Mouse (Mus musculus): ENCODE measurements at regions not wholly inside any gene's neighbourhood (a gene's known extent, or its start where the extent isn't known, plus 50 kb on each side); places are given as distances from the start of the nearest gene placed in this dataset.

GRCm38 (mm10) chr1:90277486-90278255, 73.9 kb downstream of the Ackr3 start:
- H3K4me3 ChIP-seq (replicated peaks; ENCODE audit: extremely low read depth, low read depth, low read length): no peak overlapping the region
- DNase-seq: no peak
- 52% methylated on average over 18 of the region's 18 CpGs for WGBS
- peaks cover 15% of the 10 kb centered on the region for H3K4me1 ChIP-seq (ENCODE audit: control insufficient read depth, insufficient read depth, low read length)
- no peak for TF ChIP-seq CTCF (IDR thresholded peaks at IDR 0.05; ENCODE audit: insufficient read depth, low read length)
- TF ChIP-seq POLR2A (IDR thresholded peaks at IDR 0.05; ENCODE audit: borderline replicate concordance, extremely low read depth, low read depth, low read length): no peak

- peaks cover 21% of the 10 kb centered on the region for H3K4me1 ChIP-seq (ENCODE audit: control insufficient read depth, insufficient read depth, low read length)
- no peak overlapping the region for H3K4me3 ChIP-seq (replicated peaks; ENCODE audit: extremely low read depth, low read depth, low read length)
- 29% methylated on average over 20 of the region's 20 CpGs for WGBS
- TF ChIP-seq POLR2A (IDR thresholded peaks at IDR 0.05; ENCODE audit: borderline replicate concordance, extremely low read depth, low read depth, low read length) (no peak), CTCF (IDR thresholded peaks at IDR 0.05; ENCODE audit: insufficient read depth, low read length) (no peak)
- no peak for DNase-seq
These were observed 75.5 kb downstream of the Ackr3 start for GRCm38 (mm10) chr1:90279066-90279839.

GRCm38 (mm10) chr1:90280227-90280626, 76.4 kb downstream of the Ackr3 start:
- DNase-seq: no peak
- 84% methylated on average over 8 of the region's 8 CpGs for whole genome bisulfite sequencing
- TF ChIP-seq POLR2A (IDR thresholded peaks at IDR 0.05; ENCODE audit: borderline replicate concordance, extremely low read depth, low read depth, low read length) (no peak), CTCF (IDR thresholded peaks at IDR 0.05; ENCODE audit: insufficient read depth, low read length) (no peak)
- Histone ChIP-seq H3K4me1 (ENCODE audit: control insufficient read depth, insufficient read depth, low read length) (peaks cover 21% of the 10 kb centered on the region), H3K4me3 (replicated peaks; ENCODE audit: extremely low read depth, low read depth, low read length) (no peak overlapping the region)

GRCm38 (mm10) chr1:90281255-90281654, 77.5 kb downstream of the Ackr3 start:
- TF ChIP-seq POLR2A (IDR thresholded peaks at IDR 0.05; ENCODE audit: borderline replicate concordance, extremely low read depth, low read depth, low read length): no peak
- TF ChIP-seq CTCF (IDR thresholded peaks at IDR 0.05; ENCODE audit: insufficient read depth, low read length): no peak
- H3K4me3 ChIP-seq (replicated peaks; ENCODE audit: extremely low read depth, low read depth, low read length): no peak overlapping the region
- DNase-seq: no peak
- peaks cover 21% of the 10 kb centered on the region for H3K4me1 ChIP-seq (ENCODE audit: control insufficient read depth, insufficient read depth, low read length)
- 84% methylated on average over 1 of the region's 1 CpGs for WGBS

GRCm38 (mm10) chr1:90281956-90282355, 78.2 kb downstream of the Ackr3 start:
- TF ChIP-seq POLR2A (IDR thresholded peaks at IDR 0.05; ENCODE audit: borderline replicate concordance, extremely low read depth, low read depth, low read length) (no peak), CTCF (IDR thresholded peaks at IDR 0.05; ENCODE audit: insufficient read depth, low read length) (no peak)
- WGBS: 77% methylated on average over 6 of the region's 6 CpGs
- DNase-seq: no peak
- Histone ChIP-seq H3K4me3 (replicated peaks; ENCODE audit: extremely low read depth, low read depth, low read length) (no peak overlapping the region), H3K4me1 (ENCODE audit: control insufficient read depth, insufficient read depth, low read length) (peaks cover 19% of the 10 kb centered on the region)

GRCm38 (mm10) chr1:90282367-90282766, 78.6 kb downstream of the Ackr3 start:
- Histone ChIP-seq H3K4me3 (replicated peaks; ENCODE audit: extremely low read depth, low read depth, low read length) (no peak overlapping the region), H3K4me1 (ENCODE audit: control insufficient read depth, insufficient read depth, low read length) (peaks cover 15% of the 10 kb centered on the region)
- 53% methylated on average over 8 of the region's 8 CpGs for WGBS
- no peak for DNase-seq
- TF ChIP-seq CTCF (IDR thresholded peaks at IDR 0.05; ENCODE audit: insufficient read depth, low read length): no peak

- TF ChIP-seq CTCF (IDR thresholded peaks at IDR 0.05; ENCODE audit: insufficient read depth, low read length) (no peak), POLR2A (IDR thresholded peaks at IDR 0.05; ENCODE audit: borderline replicate concordance, extremely low read depth, low read depth, low read length) (no peak)
- 51% methylated on average over 11 of the region's 11 CpGs for WGBS
- Histone ChIP-seq H3K4me1 (ENCODE audit: control insufficient read depth, insufficient read depth, low read length) (peaks cover 12% of the 10 kb centered on the region), H3K4me3 (replicated peaks; ENCODE audit: extremely low read depth, low read depth, low read length) (no peak overlapping the region)
- DNase-seq: no peak
These were observed 79.5 kb downstream of the Ackr3 start for GRCm38 (mm10) chr1:90283176-90283775.

- TF ChIP-seq POLR2A (IDR thresholded peaks at IDR 0.05; ENCODE audit: borderline replicate concordance, extremely low read depth, low read depth, low read length): no peak
- TF ChIP-seq CTCF (IDR thresholded peaks at IDR 0.05; ENCODE audit: insufficient read depth, low read length): no peak
- no peak overlapping the region for H3K4me3 ChIP-seq (replicated peaks; ENCODE audit: extremely low read depth, low read depth, low read length)
- H3K4me1 ChIP-seq (ENCODE audit: control insufficient read depth, insufficient read depth, low read length): peaks cover 14% of the 10 kb centered on the region
- DNase-seq: no peak
- 51% methylated on average over 6 of the region's 6 CpGs for WGBS
These were observed 80.3 kb downstream of the Ackr3 start for GRCm38 (mm10) chr1:90283912-90284636.

GRCm38 (mm10) chr1:90285318-90285717, 81.5 kb downstream of the Ackr3 start:
- DNase-seq: no peak
- TF ChIP-seq CTCF (IDR thresholded peaks at IDR 0.05; ENCODE audit: insufficient read depth, low read length): no peak
- no peak for TF ChIP-seq POLR2A (IDR thresholded peaks at IDR 0.05; ENCODE audit: borderline replicate concordance, extremely low read depth, low read depth, low read length)
- 86% methylated on average over 4 of the region's 4 CpGs for WGBS
- Histone ChIP-seq H3K4me3 (replicated peaks; ENCODE audit: extremely low read depth, low read depth, low read length) (no peak overlapping the region), H3K4me1 (ENCODE audit: control insufficient read depth, insufficient read depth, low read length) (peaks cover 19% of the 10 kb centered on the region)

Data from lung, adult 2 months (tissue).